Mouse (Mus musculus): ENCODE measurements around the gene Car7.
A peak's percentile ranks its signal among the peaks of the same experiment; 100 is the strongest.
"Not testable (repeated sequence)": the region's sequence is repeated elsewhere in the genome, so short reads cannot be mapped to it uniquely, and the experiment has no call there.

Car7 gene

GRCm38 (mm10) chr8:104569559-104569958 lies 35.1 kb downstream of the Car7 start:
- peak; percentile 61 for DNase-seq (ENCODE audit: low spot score)

- peak; percentile 95 for DNase-seq (ENCODE audit: low spot score)
Observed at GRCm38 (mm10) chr8:104570436-104571343, 36.2 kb downstream of the Car7 start.

- no peak for DNase-seq (ENCODE audit: low spot score)
Observed at GRCm38 (mm10) chr8:104576820-104577219, 42.3 kb downstream of the Car7 start.

- not testable (repeated sequence) for DNase-seq (ENCODE audit: low spot score)
Observed at GRCm38 (mm10) chr8:104577606-104578005, 43.1 kb downstream of the Car7 start.

GRCm38 (mm10) chr8:104584522-104584921 lies 50.0 kb downstream of the Car7 start:
- DNase-seq (ENCODE audit: low spot score) = no peak

GRCm38 (mm10) chr8:104590284-104590683 lies 55.8 kb downstream of the Car7 start:
- no peak for DNase-seq (ENCODE audit: low spot score)

GRCm38 (mm10) chr8:104591133-104591834 lies 56.8 kb downstream of the Car7 start, which contains the start of gene Pdp2:
Pdp2 (plus strand) TSS chr8:104591451.
- peak; percentile 94 for DNase-seq (ENCODE audit: low spot score)

GRCm38 (mm10) chr8:104591856-104592255 lies 57.4 kb downstream of the Car7 start:
- DNase-seq (ENCODE audit: low spot score) = no peak

GRCm38 (mm10) chr8:104592566-104592965 lies 58.1 kb downstream of the Car7 start:
- DNase-seq (ENCODE audit: low spot score) = no peak

GRCm38 (mm10) chr8:104593536-104594325 lies 59.2 kb downstream of the Car7 start:
- DNase-seq (ENCODE audit: low spot score) = no peak

GRCm38 (mm10) chr8:104594611-104595362 lies 60.3 kb downstream of the Car7 start:
- DNase-seq (ENCODE audit: low spot score) = no peak

- DNase-seq (ENCODE audit: low spot score) = no peak
Observed at GRCm38 (mm10) chr8:104595773-104596536, 61.5 kb downstream of the Car7 start.

- no peak for DNase-seq (ENCODE audit: low spot score)
Observed at GRCm38 (mm10) chr8:104597656-104598055, 63.2 kb downstream of the Car7 start.

GRCm38 (mm10) chr8:104598496-104598895 lies 64.0 kb downstream of the Car7 start:
- DNase-seq (ENCODE audit: low spot score) = no peak

All from retina, embryonic 14.5 days (tissue).